Mouse (Mus musculus) lung, adult 2 months (tissue): ENCODE results near the gene Zfp366.

ENCODE experiments used
- CTCF ChIP-seq: fragments of 200-500 bp; IDR thresholded peaks from 2 replicates; pipeline ENCODE4 v1.5.1; 2011; ENCODE audit warnings: mild to moderate bottlenecking, low read length, control low read depth; ENCODE audit not compliant: insufficient read depth
- POLR2A ChIP-seq: fragments of 200-500 bp; IDR thresholded peaks from 2 replicates; pipeline ENCODE4 v1.6.1; 2011; ENCODE audit warnings: low read depth, mild to moderate bottlenecking, control low read depth, low read length, borderline replicate concordance; ENCODE audit errors: extremely low read depth

GRCm38 (mm10) chr13:99294176-99294575, 109.6 kb downstream of the Zfp366 start:
- TF ChIP-seq POLR2A (no peak), CTCF (no peak)
